Mouse (Mus musculus) layer of hippocampus, postnatal 14 days (tissue): Measurements from ENCODE around the gene Gpr68. TPM values are rescaled to one million over a fixed set of nuclear protein-coding genes. Genes with fewer than 3 reads are reported as not detected.

Source experiments
- DNase-seq, 2 experiments: peaks; one replicate each; pipeline ENCODE4 v3.0.0; 2021 to 2022; ENCODE audit warnings: low spot score in 2 of 2, mixed read lengths in 1 of 2
- total RNA-seq, 2 experiments: library from RNA; stranded (reverse); gene quantifications; 2 replicates each; pipeline ENCODE4 v1.2.3; 2021

Gpr68 gene
- total RNA-seq, 2 experiments from 2014 or later, result 20.8 to 24.4 TPM

DNA sequence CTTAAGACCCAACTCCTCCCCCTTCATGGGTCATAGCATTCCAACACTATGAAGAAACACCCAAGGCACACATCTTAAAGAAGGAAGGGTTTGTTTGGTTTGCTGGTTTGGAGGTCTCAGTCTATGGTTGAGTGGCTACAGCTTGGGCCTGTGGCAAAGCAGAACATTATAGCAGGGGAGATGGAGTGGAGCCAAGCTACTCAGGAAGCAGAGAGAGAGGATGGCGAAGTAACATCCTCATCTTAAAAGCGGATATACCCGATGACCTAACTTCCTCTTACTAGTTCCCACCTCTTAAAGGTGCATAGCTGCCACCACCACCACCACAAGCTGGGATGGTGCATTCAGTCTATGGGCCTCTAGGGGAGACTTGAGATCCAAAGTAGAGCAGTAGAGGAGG, 70.8 kb downstream of the Gpr68 start:
- no peak for DNase-seq

GRCm38 (mm10) chr12:100831629-100832325, 76.2 kb downstream of the Gpr68 start:
- no peak for DNase-seq

GRCm38 (mm10) chr12:100831021-100831420, 77.0 kb downstream of the Gpr68 start:
- DNase-seq, result no peak

Other genes starting within 250 kb of the Gpr68 start
- 10 to 100 TPM; 17.1 to 17.6 TPM for gene Rps6ka5, start 181.2 kb downstream of the Gpr68 start, total RNA-seq
- gene Dglucy, start 129.1 kb downstream of the Gpr68 start, total RNA-seq, result 1 to 10 TPM; 5.1 to 6.7 TPM
- gene Ccdc88c, start 120.9 kb upstream of the Gpr68 start, total RNA-seq, result 10 to 100 TPM; 33.5 to 38.3 TPM
- gene Ppp4r3a, start 175.5 kb upstream of the Gpr68 start, total RNA-seq, result 10 to 100 TPM; 43.2 to 43.4 TPM